Mouse (Mus musculus): ENCODE results near the gene Zfp688. TPM values are rescaled to one million over a fixed set of nuclear protein-coding genes. Genes with fewer than 3 reads are reported as not detected.

Zfp688 gene
- polyA plus RNA-seq, 1 experiment from 2014 or later, result 15.4 TPM

GRCm38 (mm10) chr7:127453056-127453455, 31.2 kb upstream of the Zfp688 start:
- no peak overlapping the region for H3K9ac ChIP-seq
- 91% methylated on average over 2 of the region's 2 CpGs for WGBS
- no peaks in the 10 kb centered on the region for H3K27me3 ChIP-seq (replicated peaks)
- ATAC-seq (ENCODE audit: insufficient number of reproducible peaks, low FRiP score), result no peak
- H3K36me3 ChIP-seq, result peaks cover 55% of the 10 kb centered on the region
- H3K4me2 ChIP-seq, result no peak overlapping the region
- H3K9me3 ChIP-seq (replicated peaks), result 0 out of 2 replicates have a peak, but pooled peaks cover 6% of the 10 kb centered on the region
- peaks cover 34% of the 10 kb centered on the region for H3K4me1 ChIP-seq (replicated peaks)
- no peak overlapping the region for H3K4me3 ChIP-seq
- no peak overlapping the region for H3K27ac ChIP-seq (ENCODE audit: poor library complexity, severe bottlenecking)

- H3K36me3 ChIP-seq, result peaks cover 50% of the 10 kb centered on the region
- no peak for ATAC-seq (ENCODE audit: insufficient number of reproducible peaks, low FRiP score)
- 83% methylated on average over 7 of the region's 7 CpGs for WGBS
- H3K4me2 ChIP-seq, result peak overlapping the region; percentile 76
- H3K9me3 ChIP-seq (replicated peaks), result no peaks in the 10 kb centered on the region
- H3K4me1 ChIP-seq (replicated peaks), result peaks cover 37% of the 10 kb centered on the region
- H3K27me3 ChIP-seq (replicated peaks), result no peaks in the 10 kb centered on the region
- H3K27ac ChIP-seq (ENCODE audit: poor library complexity, severe bottlenecking), result no peak overlapping the region
- H3K4me3 ChIP-seq, result peak overlapping the region; percentile 85
- peak overlapping the region; percentile 89 for H3K9ac ChIP-seq
Observed at GRCm38 (mm10) chr7:127449966-127450365, 28.1 kb upstream of the Zfp688 start.

GRCm38 (mm10) chr7:127448521-127449300, 26.8 kb upstream of the Zfp688 start, which contains the start of gene Zfp689:
Zfp689 (minus strand) TSS chr7:127449158.
- peak within 1 kb of the TSS; percentile 85 for H3K4me3 ChIP-seq
- ATAC-seq (ENCODE audit: insufficient number of reproducible peaks, low FRiP score), result peak; percentile 90
- WGBS, result under 1% methylated on average over 54 of the region's 54 CpGs
- H3K36me3 ChIP-seq, result peaks cover 54% of the 10 kb centered on the region
- no peaks in the 10 kb centered on the region for H3K9me3 ChIP-seq (replicated peaks)
- peak within 1 kb of the TSS; percentile 95 for H3K27ac ChIP-seq (ENCODE audit: poor library complexity, severe bottlenecking)
- H3K4me1 ChIP-seq (replicated peaks), result peaks cover 37% of the 10 kb centered on the region
- peak within 1 kb of the TSS; percentile 76 for H3K4me2 ChIP-seq
- peak within 1 kb of the TSS; percentile 89 for H3K9ac ChIP-seq
- no peaks in the 10 kb centered on the region for H3K27me3 ChIP-seq (replicated peaks)

- H3K9me3 ChIP-seq (replicated peaks), result 0 out of 2 replicates have a peak, but pooled peaks cover 2% of the 10 kb centered on the region
- H3K4me1 ChIP-seq (replicated peaks), result peaks cover 4% of the 10 kb centered on the region; the same call in 1 of the 2 replicates
- H3K4me3 ChIP-seq, result no peak overlapping the region
- no peak overlapping the region for H3K9ac ChIP-seq
- no peak overlapping the region for H3K27ac ChIP-seq (ENCODE audit: poor library complexity, severe bottlenecking)
- no peak overlapping the region for H3K4me2 ChIP-seq
- peaks cover 53% of the 10 kb centered on the region for H3K36me3 ChIP-seq
- H3K27me3 ChIP-seq (replicated peaks), result no peaks in the 10 kb centered on the region
- ATAC-seq (ENCODE audit: insufficient number of reproducible peaks, low FRiP score), result no peak
- WGBS, result 87% methylated on average over 20 of the region's 20 CpGs
Observed at GRCm38 (mm10) chr7:127443976-127444375, 22.1 kb upstream of the Zfp688 start.

GRCm38 (mm10) chr7:127437724-127438123, 15.9 kb upstream of the Zfp688 start:
- no peaks in the 10 kb centered on the region for H3K27me3 ChIP-seq (replicated peaks)
- ATAC-seq (ENCODE audit: insufficient number of reproducible peaks, low FRiP score), result no peak
- 82% methylated on average over 3 of the region's 3 CpGs for WGBS
- H3K36me3 ChIP-seq, result peaks cover 13% of the 10 kb centered on the region
- no peak overlapping the region for H3K4me2 ChIP-seq
- no peaks in the 10 kb centered on the region for H3K4me1 ChIP-seq (replicated peaks)
- H3K27ac ChIP-seq (ENCODE audit: poor library complexity, severe bottlenecking), result no peak overlapping the region
- H3K9me3 ChIP-seq (replicated peaks), result peaks cover 12% of the 10 kb centered on the region
- no peak overlapping the region for H3K4me3 ChIP-seq
- no peak overlapping the region for H3K9ac ChIP-seq

- ATAC-seq (ENCODE audit: insufficient number of reproducible peaks, low FRiP score), result no peak
- Histone ChIP-seq H3K9me3 (replicated peaks) (peaks cover 12% of the 10 kb centered on the region), H3K9ac (no peak overlapping the region), H3K27ac (ENCODE audit: poor library complexity, severe bottlenecking) (no peak overlapping the region), H3K36me3 (no peaks in the 10 kb centered on the region), H3K4me1 (replicated peaks) (no peaks in the 10 kb centered on the region), H3K4me2 (no peak overlapping the region), H3K27me3 (replicated peaks) (no peaks in the 10 kb centered on the region), H3K4me3 (no peak overlapping the region)
- 81% methylated on average over 4 of the region's 4 CpGs for WGBS
Observed at GRCm38 (mm10) chr7:127435206-127435605, 13.3 kb upstream of the Zfp688 start.

GRCm38 (mm10) chr7:127426354-127426753, 4.5 kb upstream of the Zfp688 start:
- WGBS, result 47% methylated on average over 3 of the region's 3 CpGs
- Histone ChIP-seq H3K9ac (no peak overlapping the region), H3K36me3 (no peaks in the 10 kb centered on the region), H3K27me3 (replicated peaks) (peaks cover 14% of the 10 kb centered on the region), H3K4me1 (replicated peaks) (peaks cover 6% of the 10 kb centered on the region), H3K9me3 (replicated peaks) (peaks cover 3% of the 10 kb centered on the region; the same call in 1 of the 2 replicates), H3K4me2 (no peak overlapping the region), H3K27ac (ENCODE audit: poor library complexity, severe bottlenecking) (no peak overlapping the region), H3K4me3 (no peak overlapping the region)
- no peak for ATAC-seq (ENCODE audit: insufficient number of reproducible peaks, low FRiP score)

- H3K4me1 ChIP-seq (replicated peaks), result peaks cover 10% of the 10 kb centered on the region
Observed at GRCm38 (mm10) chr7:127425911-127426310, 4.0 kb upstream of the Zfp688 start.

GRCm38 (mm10) chr7:127425291-127425690, 3.4 kb upstream of the Zfp688 start:
- Histone ChIP-seq H3K27ac (ENCODE audit: poor library complexity, severe bottlenecking) (no peak overlapping the region), H3K27me3 (replicated peaks) (peaks cover 14% of the 10 kb centered on the region), H3K9ac (no peak overlapping the region), H3K9me3 (replicated peaks) (peaks cover 3% of the 10 kb centered on the region; the same call in 1 of the 2 replicates), H3K4me3 (no peak overlapping the region), H3K4me1 (replicated peaks) (peaks cover 11% of the 10 kb centered on the region), H3K36me3 (no peaks in the 10 kb centered on the region), H3K4me2 (no peak overlapping the region)
- no peak for ATAC-seq (ENCODE audit: insufficient number of reproducible peaks, low FRiP score)
- WGBS, result 78% methylated on average over 3 of the region's 3 CpGs

More at GRCm38 (mm10) chr7:127425911-127426310, 4.0 kb upstream of the Zfp688 start:
- H3K4me3 ChIP-seq, result no peak overlapping the region
- no peak for ATAC-seq (ENCODE audit: insufficient number of reproducible peaks, low FRiP score)
- WGBS, result 84% methylated on average over 2 of the region's 2 CpGs
- H3K27me3 ChIP-seq (replicated peaks), result peaks cover 14% of the 10 kb centered on the region
- no peaks in the 10 kb centered on the region for H3K36me3 ChIP-seq
- no peak overlapping the region for H3K4me2 ChIP-seq
- no peak overlapping the region for H3K9ac ChIP-seq
- peaks cover 3% of the 10 kb centered on the region; the same call in 1 of the 2 replicates for H3K9me3 ChIP-seq (replicated peaks)
- H3K27ac ChIP-seq (ENCODE audit: poor library complexity, severe bottlenecking), result no peak overlapping the region

GRCm38 (mm10) chr7:127422247-127422646, 379 bp upstream of the Zfp688 start:
- ATAC-seq (ENCODE audit: insufficient number of reproducible peaks, low FRiP score), result no peak
- WGBS, result 1% methylated on average over 15 of the region's 15 CpGs
- Histone ChIP-seq H3K36me3 (peaks cover 19% of the 10 kb centered on the region), H3K27me3 (replicated peaks) (peaks cover 14% of the 10 kb centered on the region), H3K4me1 (replicated peaks) (peaks cover 11% of the 10 kb centered on the region), H3K4me3 (peak overlapping the region; percentile 88), H3K27ac (ENCODE audit: poor library complexity, severe bottlenecking) (no peak overlapping the region), H3K4me2 (peak overlapping the region; percentile 89), H3K9ac (peak overlapping the region; percentile 83; the same call in 1 of the 2 replicates), H3K9me3 (replicated peaks) (peaks cover 3% of the 10 kb centered on the region; the same call in 1 of the 2 replicates)

- WGBS, result 69% methylated on average over 2 of the region's 2 CpGs
- Histone ChIP-seq H3K4me1 (replicated peaks) (no peaks in the 10 kb centered on the region; the same call in 1 of the 2 replicates), H3K4me3 (no peak overlapping the region), H3K27ac (ENCODE audit: poor library complexity, severe bottlenecking) (no peak overlapping the region), H3K9me3 (replicated peaks) (no peaks in the 10 kb centered on the region), H3K27me3 (replicated peaks) (0 out of 2 replicates have a peak, but pooled peaks cover 6% of the 10 kb centered on the region), H3K4me2 (no peak overlapping the region), H3K36me3 (0 out of 2 replicates have a peak, but pooled peaks cover 4% of the 10 kb centered on the region), H3K9ac (no peak overlapping the region)
- no peak for ATAC-seq (ENCODE audit: insufficient number of reproducible peaks, low FRiP score)
Observed at GRCm38 (mm10) chr7:127411418-127411817, 10.4 kb downstream of the Zfp688 start.

Data from heart, embryonic 12.5 days (tissue).